Mouse (Mus musculus): ENCODE measurements at regions not wholly inside any gene's neighbourhood (a gene's known extent, or its start where the extent isn't known, plus 50 kb on each side); places are given as distances from the start of the nearest gene placed in this dataset.

- TF ChIP-seq CTCF (IDR thresholded peaks at IDR 0.05; ENCODE audit: low read depth, low read length) (no peak), GATA1 (IDR thresholded peaks at IDR 0.05; ENCODE audit: borderline replicate concordance, low read length) (no peak), TAL1 (conservative IDR thresholded peaks at IDR 0.05; ENCODE audit: low read depth, low read length) (no peak)
Observed at GRCm38 (mm10) chr19:27491873-27492272, 62.2 kb upstream of the Pum3 start.

Measured in G1E (cell line).